Mouse (Mus musculus) MEL (cell line): ENCODE results near the gene Ctdnep1. TPM values are rescaled to one million over a fixed set of nuclear protein-coding genes. Genes with fewer than 3 reads are reported as not detected.

ENCODE experiments used
- DNase-seq: peaks from one replicate; pipeline ENCODE4 v3.0.0; 2011; ENCODE audit warnings: low read depth, low spot score
- H3K27ac ChIP-seq: 2 replicates; pipeline ENCODE4 v1.5.1; 2012; ENCODE audit warnings: low read depth, mild to moderate bottlenecking, control low read depth, low read length, moderate library complexity; ENCODE audit not compliant: control insufficient read depth
- H3K27me3 ChIP-seq, 2 experiments: fragments of 150-350 bp in 1 of 2; sonication (generic) in 1 of 2; 2 replicates each; pipeline ENCODE4 v1.6.1; 2012; ENCODE audit warnings: low read length in 2 of 2, mild to moderate bottlenecking in 2 of 2, improper control_type of control experiment in 1 of 2, moderate library complexity in 1 of 2; ENCODE audit not compliant: insufficient read depth in 2 of 2, control insufficient read depth in 1 of 2
- H3K36me3 ChIP-seq, 2 experiments: 2 replicates each; pipeline ENCODE4 v1.6.1; 2012 to 2014; ENCODE audit warnings: low read length in 2 of 2, improper control_type of control experiment in 1 of 2, inconsistent platforms in 1 of 2, mild to moderate bottlenecking in 1 of 2; ENCODE audit not compliant: insufficient read depth in 2 of 2, control insufficient read depth in 1 of 2
- H3K4me1 ChIP-seq, 2 experiments: fragments of 150-350 bp in 1 of 2; sonication (generic) in 1 of 2; 2 replicates each; pipeline ENCODE4 v1.6.1; 2012; ENCODE audit warnings: low read length in 2 of 2, improper control_type of control experiment in 1 of 2, mild to moderate bottlenecking in 1 of 2; ENCODE audit not compliant: insufficient read depth in 2 of 2, control insufficient read depth in 1 of 2
- H3K4me3 ChIP-seq, 2 experiments: fragments of 150-350 bp in 1 of 2; sonication (generic) in 1 of 2; 2 replicates each; pipeline ENCODE4 v1.5.1; 2012; ENCODE audit warnings: low read depth in 2 of 2, low read length in 2 of 2, mild to moderate bottlenecking in 2 of 2, moderate library complexity in 2 of 2, control low read depth in 1 of 2, improper control_type of control experiment in 1 of 2; ENCODE audit not compliant: control insufficient read depth in 1 of 2, insufficient read depth in 1 of 2
- H3K79me2 ChIP-seq: 2 replicates; pipeline ENCODE4 v1.6.1; 2012; ENCODE audit warnings: mild to moderate bottlenecking, low read length, moderate library complexity; ENCODE audit not compliant: control insufficient read depth, poor library complexity, insufficient read depth
- H3K9ac ChIP-seq: 2 replicates; pipeline ENCODE4 v1.6.1; 2012; ENCODE audit warnings: low read depth, mild to moderate bottlenecking, control low read depth, low read length, moderate library complexity; ENCODE audit not compliant: control insufficient read depth, poor library complexity, severe bottlenecking
- H3K9me3 ChIP-seq: fragments of 150-350 bp; sonication (generic); replicated peaks from 2 replicates; pipeline ENCODE4 v1.6.1; 2012; ENCODE audit warnings: mild to moderate bottlenecking, low read length, improper control_type of control experiment, moderate library complexity; ENCODE audit not compliant: insufficient read depth
- BHLHE40 ChIP-seq: IDR thresholded peaks from 2 replicates; pipeline ENCODE4 v1.6.1; 2012; ENCODE audit warnings: low read depth, mild to moderate bottlenecking, inconsistent platforms, low read length, improper control_type of control experiment, borderline replicate concordance
- ELF1 ChIP-seq: IDR thresholded peaks from 2 replicates; pipeline ENCODE4 v1.6.1; 2014; ENCODE audit warnings: low read depth, mild to moderate bottlenecking, inconsistent platforms, low read length, improper control_type of control experiment, moderate library complexity
- ETS1 ChIP-seq: IDR thresholded peaks from 2 replicates; pipeline ENCODE4 v1.6.1; 2012; ENCODE audit warnings: low read depth, mild to moderate bottlenecking, inconsistent platforms, low read length, improper control_type of control experiment, moderate library complexity
- JUND ChIP-seq: IDR thresholded peaks from 2 replicates; pipeline ENCODE4 v1.6.1; 2011; ENCODE audit warnings: low read depth, mild to moderate bottlenecking, improper control_type of control experiment, low read length
- KAT2A ChIP-seq: conservative IDR thresholded peaks from 2 replicates; pipeline ENCODE4 v1.6.1; 2012; ENCODE audit warnings: low read depth, low read length, improper control_type of control experiment, inconsistent platforms
- MAX ChIP-seq: IDR thresholded peaks from 2 replicates; pipeline ENCODE4 v1.6.1; 2011; ENCODE audit warnings: low read length, improper control_type of control experiment
- MYB ChIP-seq: IDR thresholded peaks from 2 replicates; pipeline ENCODE4 v1.6.1; 2011; ENCODE audit warnings: mild to moderate bottlenecking, low read depth, low read length, improper control_type of control experiment
- MYC ChIP-seq: IDR thresholded peaks from 2 replicates; pipeline ENCODE4 v1.6.1; 2011; ENCODE audit warnings: low read depth, mild to moderate bottlenecking, low read length, improper control_type of control experiment, moderate library complexity
- NELFE ChIP-seq: IDR thresholded peaks from 2 replicates; pipeline ENCODE4 v1.6.1; 2011; ENCODE audit warnings: low read depth, low read length, improper control_type of control experiment
- POLR2A ChIP-seq, 2 experiments: IDR thresholded peaks; 2 replicates each; pipeline ENCODE4 v1.6.1; 2011 to 2012; ENCODE audit warnings: low read length in 2 of 2, mild to moderate bottlenecking in 2 of 2, control low read depth in 1 of 2, improper control_type of control experiment in 1 of 2, low read depth in 1 of 2, moderate library complexity in 1 of 2; ENCODE audit not compliant: control insufficient read depth in 1 of 2, insufficient read depth in 1 of 2, poor library complexity in 1 of 2
- POLR2AphosphoS2 ChIP-seq: IDR thresholded peaks from 2 replicates; pipeline ENCODE4 v1.6.1; 2011; ENCODE audit warnings: low read length, improper control_type of control experiment
- RAD21 ChIP-seq: IDR thresholded peaks from 2 replicates; pipeline ENCODE4 v1.6.1; 2011; ENCODE audit warnings: mild to moderate bottlenecking, low read depth, low read length, improper control_type of control experiment
- RCOR1 ChIP-seq: IDR thresholded peaks from 2 replicates; pipeline ENCODE4 v1.6.1; 2012; ENCODE audit warnings: low read depth, mild to moderate bottlenecking, inconsistent platforms, low read length, improper control_type of control experiment
- SIN3A ChIP-seq: IDR thresholded peaks from 2 replicates; pipeline ENCODE4 v1.6.1; 2012; ENCODE audit warnings: low read length, improper control_type of control experiment, inconsistent platforms
- SMC3 ChIP-seq: IDR thresholded peaks from 2 replicates; pipeline ENCODE4 v1.6.1; 2011; ENCODE audit warnings: low read depth, low read length, improper control_type of control experiment
- TCF12 ChIP-seq: IDR thresholded peaks from 2 replicates; pipeline ENCODE4 v1.6.1; 2014; ENCODE audit warnings: low read depth, mild to moderate bottlenecking, inconsistent platforms, low read length, improper control_type of control experiment, moderate library complexity
- ZKSCAN1 ChIP-seq: IDR thresholded peaks from 2 replicates; pipeline ENCODE4 v1.6.1; 2012; ENCODE audit warnings: low read depth, mild to moderate bottlenecking, inconsistent platforms, low read length, improper control_type of control experiment, moderate library complexity
- ZMIZ1 ChIP-seq: IDR thresholded peaks from 2 replicates; pipeline ENCODE4 v1.6.1; 2012; ENCODE audit warnings: low read depth, mild to moderate bottlenecking, inconsistent platforms, low read length, improper control_type of control experiment, moderate library complexity
- ZNF384 ChIP-seq: IDR thresholded peaks from 2 replicates; pipeline ENCODE4 v1.6.1; 2012; ENCODE audit warnings: low read depth, mild to moderate bottlenecking, inconsistent platforms, low read length, improper control_type of control experiment
- polyA plus RNA-seq, 2 experiments: library from polyadenylated mRNA; stranded (reverse) in 1 of 2; unstranded in 1 of 2; fragments of >175 nt in 1 of 2; fragments of >200 nt in 1 of 2; gene quantifications; 2 replicates each; pipeline versions ENCODE4 v1.2.1 to v1.2.4; 2012; ENCODE audit warnings: low replicate concordance in 2 of 2, low read depth in 1 of 2; ENCODE audit not compliant: insufficient read length in 2 of 2, insufficient read depth in 1 of 2, missing spikeins in 1 of 2
- total RNA-seq: library from RNA; depleted of rRNA; stranded (reverse); fragments of 300-350 nt; gene quantifications from 2 replicates; pipeline ENCODE4 v1.2.3, GENCODE M21; 2012

Ctdnep1 gene
- total and polyA plus RNA-seq, 3 experiments: 47.3 to 133 TPM; not detected in 1

DNA sequence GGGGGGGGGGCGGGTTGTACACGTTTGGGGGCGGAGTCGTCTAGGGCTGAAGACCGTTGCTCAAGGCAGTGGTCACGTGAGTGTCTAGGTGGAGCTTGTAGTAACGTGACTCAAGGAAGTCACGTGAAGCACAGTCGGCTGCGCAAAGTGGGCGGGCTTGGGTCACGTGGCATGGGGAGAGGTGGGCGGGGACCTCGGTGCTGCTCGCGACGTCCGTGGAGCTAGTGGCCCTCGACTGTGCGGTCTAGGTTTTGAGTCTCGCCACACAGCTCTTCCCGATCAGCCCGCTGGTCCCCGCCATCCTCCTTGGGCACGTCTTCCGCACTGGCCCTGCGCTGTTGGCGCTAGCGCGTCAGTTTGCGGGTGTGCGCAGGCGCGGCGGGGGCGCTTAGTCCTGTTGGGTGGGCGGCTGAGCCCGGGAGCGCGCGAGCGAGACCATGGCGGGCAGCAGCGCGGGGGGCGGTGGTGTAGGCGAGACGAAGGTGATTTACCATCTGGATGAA lies 19.5 kb downstream of the Ctdnep1 start, which contains the start of gene Dvl2 (continued):
- TF ChIP-seq SMC3 (no peak), ZKSCAN1 (no peak)

DNA sequence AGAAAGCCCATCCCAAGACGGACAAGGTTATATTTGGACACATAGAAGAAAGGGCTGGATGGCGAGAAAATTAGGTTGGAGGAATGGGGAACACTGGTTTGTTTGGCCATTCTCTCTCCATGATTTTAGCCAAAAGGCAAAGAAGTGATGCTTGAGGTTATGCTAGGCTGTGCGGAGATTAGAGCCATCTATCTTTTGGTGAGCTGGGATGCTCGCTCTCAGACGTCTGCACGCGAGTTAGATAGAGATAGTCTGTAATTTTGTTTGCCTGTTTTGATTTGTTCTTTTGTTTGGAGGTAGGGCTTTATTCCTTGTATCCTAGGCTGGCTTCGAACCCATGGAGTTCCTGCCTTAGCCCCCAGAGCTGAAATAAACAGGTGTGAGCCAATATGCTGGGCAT lies 20.2 kb downstream of the Ctdnep1 start:
- Histone ChIP-seq H3K36me3 (peaks cover 8 to 39% of the 10 kb centered on the region in 2 experiments), H3K4me1 (peaks cover 16 to 38% of the 10 kb centered on the region in 2 experiments), H3K27me3 (no peaks in the 10 kb centered on the region), H3K9ac (peak overlapping the region; percentile 87), H3K9me3 (no peaks in the 10 kb centered on the region), H3K27ac (peak overlapping the region; percentile 84), H3K4me3 (peak overlapping the region; percentile 69 to 83), H3K79me2 (peaks cover 47% of the 10 kb centered on the region)
- TF ChIP-seq RCOR1 (peak; percentile 80), MAX (0 out of 2 replicates have a peak, but pooled peaks have one; percentile 11), KAT2A (no peak), JUND (no peak), MYC (peak; percentile 46; the same call in 1 of the 2 replicates), ZKSCAN1 (no peak), BHLHE40 (peak; percentile 79; the same call in 1 of the 2 replicates)
- DNase-seq: no peak

DNA sequence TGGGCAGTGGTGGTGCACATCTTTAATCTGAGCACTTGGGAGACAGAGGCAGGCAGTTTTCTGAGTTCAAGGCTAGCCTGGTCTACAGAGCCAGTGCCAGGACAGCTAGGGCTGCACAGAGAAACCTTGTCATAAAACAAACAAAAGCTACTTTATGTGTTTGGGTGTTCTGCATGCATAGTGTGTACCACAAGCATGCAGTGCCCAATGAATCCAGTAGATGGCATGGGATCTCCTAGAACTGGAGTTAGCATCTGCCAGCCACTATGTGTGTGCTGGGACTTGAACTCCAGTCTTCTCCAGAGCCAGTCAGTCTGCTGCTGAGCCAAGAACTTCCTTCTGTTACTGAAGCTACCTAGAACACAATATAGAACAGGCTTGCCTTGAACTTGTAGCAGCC lies 20.9 kb downstream of the Ctdnep1 start:
- DNase-seq: peak; percentile 35
- H3K27me3 ChIP-seq: no peaks in the 10 kb centered on the region
- no peak overlapping the region for H3K27ac ChIP-seq
- H3K4me1 ChIP-seq: peaks cover 16 to 38% of the 10 kb centered on the region in 2 experiments
- TF ChIP-seq TCF12 (no peak), ETS1 (no peak), POLR2AphosphoS2 (no peak), POLR2A (IDR thresholded peaks at IDR 0.05; ENCODE audit: control insufficient read depth in 1 of 2, insufficient read depth in 1 of 2, low read depth in 1 of 2, low read length in 2 of 2, poor library complexity in 1 of 2) (no peak), ZNF384 (no peak), MYB (no peak), SIN3A (no peak), RAD21 (no peak), BHLHE40 (no peak), NELFE (no peak), MAX (no peak), ELF1 (no peak), ZMIZ1 (no peak), ZKSCAN1 (no peak)
- peak overlapping the region; percentile 87 for H3K9ac ChIP-seq
- H3K79me2 ChIP-seq: peaks cover 40% of the 10 kb centered on the region
- H3K36me3 ChIP-seq: peaks cover 8 to 39% of the 10 kb centered on the region in 2 experiments
- H3K4me3 ChIP-seq: peak overlapping the region; percentile 69 to 83
- H3K9me3 ChIP-seq: no peaks in the 10 kb centered on the region
